Mouse (Mus musculus): ENCODE results near the gene Ninj1.

The Ninj1 gene

DNA sequence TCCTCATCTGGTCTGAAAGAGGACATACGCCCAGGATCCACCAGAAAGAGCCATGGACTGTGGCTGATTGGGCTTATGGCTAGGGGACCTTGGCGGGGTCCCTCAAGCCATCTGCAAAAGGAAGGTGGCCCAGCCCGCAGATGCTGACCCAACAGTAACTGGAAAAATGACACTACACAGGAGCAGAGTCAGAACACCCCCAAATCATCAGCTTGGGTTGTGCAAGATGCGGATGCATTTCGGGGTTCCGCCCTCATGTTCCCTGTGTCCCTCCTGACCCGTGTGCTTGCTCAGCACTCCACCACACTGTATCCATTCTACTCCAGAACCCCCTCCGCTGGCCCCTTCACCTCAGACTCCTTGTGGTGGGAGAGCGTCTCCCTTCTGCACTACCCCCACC, 11.4 kb downstream of the Ninj1 start:
- no peak for DNase-seq

DNA sequence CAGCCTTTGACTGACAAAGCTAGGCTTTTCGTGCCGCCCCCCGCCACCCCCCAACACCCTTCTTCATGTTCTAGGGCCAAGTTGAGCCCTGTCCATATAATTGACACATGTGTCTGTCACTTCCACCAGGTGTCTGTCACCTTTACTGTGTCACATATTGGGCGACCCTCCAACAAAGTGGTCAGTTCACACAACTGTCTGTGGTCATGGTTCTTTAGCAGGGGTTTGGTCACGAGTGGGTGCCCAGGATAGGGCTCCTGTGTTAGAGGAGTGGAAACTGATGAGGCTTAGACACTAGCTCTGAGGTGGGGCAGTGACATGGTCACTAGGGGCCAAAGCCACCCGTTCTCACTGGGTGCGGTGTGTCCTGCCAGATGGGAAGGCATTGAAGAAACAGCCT, 12.6 kb downstream of the Ninj1 start:
- DNase-seq, result no peak

DNA sequence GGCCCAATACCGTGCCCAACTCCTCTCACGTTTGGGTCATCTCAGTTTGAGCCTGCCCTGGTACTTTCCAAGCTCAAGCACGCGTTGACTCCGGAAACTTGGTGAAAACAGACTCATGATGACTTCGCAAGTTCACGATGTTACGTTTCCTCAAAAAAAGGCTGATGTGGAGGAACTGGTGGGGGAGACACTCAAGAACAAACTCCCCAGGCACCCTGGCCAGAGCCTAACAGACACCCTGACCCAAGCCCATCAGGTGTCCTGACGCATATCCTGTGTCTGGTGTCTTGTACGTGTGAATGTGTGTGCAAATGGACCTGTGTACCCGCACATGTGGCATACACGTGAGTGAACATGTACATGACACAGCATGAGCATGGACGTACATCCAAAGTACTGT, 13.4 kb downstream of the Ninj1 start:
- no peak for DNase-seq

DNA sequence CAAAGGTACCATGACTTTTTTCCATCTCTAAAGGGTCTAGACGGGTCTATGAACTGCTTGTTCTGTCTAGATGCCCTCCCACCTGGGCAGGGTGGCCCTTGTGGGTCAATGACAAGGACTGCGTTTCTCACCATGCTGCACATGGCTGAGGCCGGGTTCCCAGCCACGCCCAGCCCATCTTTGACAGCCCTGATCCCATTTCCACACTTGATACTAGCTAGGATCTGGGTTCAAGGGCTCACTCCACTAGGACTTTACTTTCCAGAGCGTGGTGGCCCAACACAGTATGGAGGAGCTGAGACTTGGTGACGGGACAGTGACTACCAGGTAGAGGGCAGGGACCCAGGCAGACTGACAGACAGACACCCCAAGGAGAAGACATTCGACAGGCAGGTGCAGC, 15.3 kb downstream of the Ninj1 start:
- no peak for DNase-seq

DNA sequence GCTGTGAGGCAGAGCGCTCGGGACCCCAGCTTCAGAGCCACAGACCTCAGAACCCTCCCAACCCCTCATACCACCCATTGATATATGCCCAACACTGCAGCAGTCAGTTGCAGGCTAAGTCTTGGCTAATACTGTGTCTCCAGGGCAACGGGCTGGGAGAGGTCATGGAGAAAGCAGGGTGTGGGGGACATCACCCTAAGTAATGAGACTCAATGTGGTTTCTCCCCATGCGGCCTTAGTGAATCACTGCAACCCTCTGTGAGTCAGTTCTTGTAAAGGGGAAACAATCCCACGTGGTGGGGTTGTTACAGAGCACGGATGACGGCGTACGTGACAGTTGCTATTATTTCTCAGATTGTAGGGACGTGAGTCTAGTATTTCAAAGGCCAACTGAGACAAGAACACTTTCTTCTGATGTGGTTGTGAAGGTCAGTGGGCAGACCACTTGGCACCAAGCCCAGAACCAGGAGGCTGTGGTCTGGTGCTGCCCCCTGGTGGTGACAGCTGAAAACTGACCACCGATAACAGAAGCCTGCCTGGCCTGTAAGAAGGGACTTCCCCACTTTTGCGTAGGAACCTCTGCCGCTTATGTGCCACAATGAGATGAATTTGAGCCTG, 18.2 kb downstream of the Ninj1 start:
- DNase-seq, result peak; percentile 85 to 90

DNA sequence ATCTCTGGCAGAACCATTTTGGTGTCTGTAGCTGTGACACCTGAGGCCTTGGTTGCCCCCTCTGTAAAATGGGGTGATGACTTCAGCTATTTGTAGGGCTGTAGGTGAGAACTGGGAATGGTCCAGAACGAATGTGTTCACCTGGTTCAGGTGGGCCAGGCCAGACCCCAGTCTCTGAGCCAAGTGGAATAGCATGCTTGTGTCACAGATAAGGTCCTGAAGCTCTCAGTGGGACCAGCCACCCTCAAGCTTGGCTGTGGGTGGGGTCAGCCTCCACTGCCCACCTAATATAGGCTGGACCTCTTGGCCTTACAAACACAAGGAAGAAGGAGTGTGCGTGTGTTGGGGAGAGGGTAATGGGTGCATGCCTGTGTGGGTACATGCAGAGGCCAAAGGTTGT, 19.1 kb downstream of the Ninj1 start:
- no peak for DNase-seq

DNA sequence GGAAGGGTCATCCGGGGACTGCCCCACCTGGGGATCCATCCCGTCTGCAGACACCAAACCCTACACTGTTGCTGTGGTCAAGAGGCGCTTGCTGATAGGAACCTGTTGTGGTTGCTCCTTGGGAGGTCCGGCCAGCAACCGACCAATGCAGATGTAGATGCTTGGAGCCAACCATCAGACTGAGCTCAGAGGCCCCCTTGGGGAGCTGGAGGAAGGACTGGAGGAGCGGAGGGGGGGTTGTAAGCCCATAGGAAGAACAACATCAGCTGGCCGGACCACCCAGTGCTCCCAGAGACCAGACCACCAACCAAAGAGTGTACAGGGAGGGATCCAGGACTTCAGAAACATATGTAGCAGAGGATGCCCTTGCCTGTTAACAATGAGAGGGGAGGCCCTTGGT, 22.0 kb downstream of the Ninj1 start:
- no peak for DNase-seq

DNA sequence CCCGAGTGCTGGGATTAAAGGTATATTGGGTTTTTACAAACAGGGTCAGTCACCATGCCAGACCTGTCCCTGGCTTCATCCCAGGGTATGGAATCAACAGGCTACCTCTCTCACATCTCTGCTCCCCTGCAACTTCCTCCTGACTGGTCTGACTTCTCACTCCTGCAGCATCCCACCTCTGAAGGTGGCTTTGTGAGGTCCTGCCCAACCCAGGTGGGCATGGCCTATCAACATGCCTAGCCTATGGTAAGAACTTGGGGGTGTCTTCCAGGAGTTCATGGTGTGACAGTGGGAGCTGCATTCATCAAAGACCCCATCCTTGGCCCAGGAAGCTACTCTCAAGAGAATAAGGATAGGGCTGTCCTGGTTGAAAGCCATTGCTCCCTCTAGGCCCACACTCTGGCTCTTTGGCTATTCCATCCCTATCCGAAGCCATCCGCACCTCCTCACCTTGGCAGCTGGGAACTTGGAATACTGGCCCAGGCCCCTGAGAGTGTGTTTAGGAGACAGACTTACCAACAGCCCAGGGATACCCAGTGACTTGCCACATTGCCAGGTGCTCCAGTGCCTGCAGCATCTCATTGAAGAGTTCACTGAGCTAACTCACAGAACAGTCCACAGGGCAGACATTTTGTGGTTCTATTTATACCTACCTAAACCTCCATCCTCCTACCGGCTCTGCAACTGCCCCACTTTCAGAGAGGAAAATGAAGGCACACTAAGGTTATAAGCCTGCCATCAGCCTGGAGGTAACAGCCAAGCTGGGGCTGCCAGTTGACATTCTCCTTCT, 25.6 kb downstream of the Ninj1 start:
- DNase-seq, result no peak

DNA sequence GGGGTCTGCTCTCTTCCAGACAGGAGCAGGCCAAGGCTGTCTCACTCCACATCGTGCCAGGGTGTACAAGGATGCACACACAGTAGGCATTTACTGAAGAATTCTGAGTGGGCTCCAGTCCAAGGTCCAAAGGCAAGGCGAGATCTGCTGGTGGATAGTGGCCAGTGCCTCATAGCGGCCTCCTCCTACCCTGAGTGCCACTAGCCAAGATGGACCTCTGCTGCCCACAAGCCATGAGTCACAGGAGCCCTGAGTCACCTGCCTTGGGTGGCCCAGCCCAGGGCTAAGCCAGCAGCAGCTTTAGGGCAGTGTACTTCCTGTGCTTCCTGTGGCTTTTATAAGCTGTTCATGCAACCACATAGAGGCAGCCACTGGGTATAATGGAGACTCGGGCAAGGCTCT, 26.2 kb downstream of the Ninj1 start:
- DNase-seq, result peak; percentile 59 to 72

DNA sequence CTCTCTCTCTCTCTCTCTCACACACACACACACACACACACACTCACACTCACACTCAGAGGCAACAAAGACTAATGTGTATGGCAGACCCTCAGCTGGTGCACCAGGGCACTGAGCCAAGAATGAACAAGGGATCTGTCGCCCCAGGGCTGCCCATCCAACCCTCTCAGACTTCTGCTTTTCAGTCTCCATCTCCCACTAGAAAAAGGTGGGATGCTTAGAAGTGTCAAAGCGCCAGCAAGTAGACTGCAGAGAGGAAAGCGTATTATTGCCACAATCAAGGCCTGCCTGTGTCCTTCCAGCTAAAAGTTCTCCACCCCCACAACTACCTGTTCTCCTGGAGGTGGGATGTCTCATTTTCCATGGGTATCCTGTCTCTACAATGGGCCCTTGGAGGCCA, 27.2 kb downstream of the Ninj1 start:
- DNase-seq, result no peak

DNA sequence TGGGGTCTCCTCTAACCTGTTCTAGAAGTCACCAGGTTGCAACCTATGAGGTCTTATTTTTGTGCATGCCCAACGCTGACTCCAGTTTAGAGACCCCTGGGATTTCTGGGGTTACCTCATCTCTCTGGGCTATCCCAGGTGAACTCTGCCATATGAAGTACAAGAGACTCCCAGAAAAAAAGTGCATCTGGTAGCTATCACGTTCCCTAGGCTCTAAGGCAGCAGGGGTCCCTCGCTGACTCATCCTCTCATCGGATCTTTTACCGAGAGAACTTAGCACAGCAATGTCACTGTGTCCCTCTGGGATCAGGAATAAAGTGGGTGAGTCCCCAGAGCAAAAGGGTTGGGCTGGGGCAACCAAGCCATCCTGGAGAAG, 27.8 kb downstream of the Ninj1 start:
- DNase-seq, result no peak

DNA sequence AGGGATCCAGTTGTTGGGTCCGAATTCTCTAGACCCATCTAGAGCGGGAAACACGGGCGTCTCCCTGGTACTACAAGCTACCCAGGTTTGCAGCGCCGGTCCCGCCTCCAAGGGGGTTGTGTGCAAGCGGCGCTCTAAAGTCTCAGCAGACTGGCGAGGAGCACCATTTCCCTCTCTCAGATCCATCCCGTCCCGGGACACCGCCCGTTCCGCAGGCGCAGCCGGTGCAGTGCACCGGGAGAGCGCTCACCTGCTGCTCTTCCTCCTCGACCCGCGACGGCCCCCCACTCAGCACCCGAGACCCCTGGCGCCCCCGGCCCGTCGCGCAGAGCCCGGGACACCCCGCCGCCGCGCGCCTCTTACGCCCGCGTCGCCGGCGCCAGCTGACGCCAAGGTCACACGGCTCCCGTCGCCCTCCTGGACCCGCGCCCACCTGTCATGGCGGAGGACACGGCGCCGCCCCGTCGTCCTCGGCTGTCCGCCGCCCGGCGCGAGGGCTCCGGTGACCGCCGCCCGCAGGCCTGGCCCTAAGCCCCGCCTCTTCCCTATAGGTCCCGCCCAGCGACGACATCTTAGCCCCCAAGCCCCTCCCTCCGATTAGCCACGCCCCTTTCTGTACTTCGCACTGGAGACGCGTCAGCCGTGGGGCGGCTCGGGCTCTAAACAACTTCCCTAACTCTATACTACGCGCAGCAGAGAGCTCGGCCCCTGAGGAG, 28.4 kb downstream of the Ninj1 start, which contains the start of gene Card19:
Card19 (minus strand) TSS at position 534 of the 716 bp plus-strand sequence.
- peak; percentile 97 to 98 for DNase-seq

DNA sequence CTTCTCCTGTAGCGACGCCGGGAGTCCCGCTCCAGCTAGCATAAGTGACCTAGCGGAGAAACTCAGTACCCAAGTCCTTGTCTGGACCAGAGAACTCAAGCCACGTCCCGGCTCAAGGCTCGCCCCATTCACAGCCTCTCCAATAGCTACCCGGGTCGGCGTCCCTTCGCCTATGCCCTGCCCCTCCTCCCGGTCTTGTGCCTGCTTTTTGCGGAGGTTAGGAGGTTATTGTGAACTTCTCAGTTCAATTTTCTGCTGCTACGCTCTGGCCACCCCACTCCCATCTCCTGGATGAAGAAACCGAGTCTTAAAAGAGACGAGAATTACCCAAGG, 28.9 kb downstream of the Ninj1 start:
- no peak for DNase-seq

DNA sequence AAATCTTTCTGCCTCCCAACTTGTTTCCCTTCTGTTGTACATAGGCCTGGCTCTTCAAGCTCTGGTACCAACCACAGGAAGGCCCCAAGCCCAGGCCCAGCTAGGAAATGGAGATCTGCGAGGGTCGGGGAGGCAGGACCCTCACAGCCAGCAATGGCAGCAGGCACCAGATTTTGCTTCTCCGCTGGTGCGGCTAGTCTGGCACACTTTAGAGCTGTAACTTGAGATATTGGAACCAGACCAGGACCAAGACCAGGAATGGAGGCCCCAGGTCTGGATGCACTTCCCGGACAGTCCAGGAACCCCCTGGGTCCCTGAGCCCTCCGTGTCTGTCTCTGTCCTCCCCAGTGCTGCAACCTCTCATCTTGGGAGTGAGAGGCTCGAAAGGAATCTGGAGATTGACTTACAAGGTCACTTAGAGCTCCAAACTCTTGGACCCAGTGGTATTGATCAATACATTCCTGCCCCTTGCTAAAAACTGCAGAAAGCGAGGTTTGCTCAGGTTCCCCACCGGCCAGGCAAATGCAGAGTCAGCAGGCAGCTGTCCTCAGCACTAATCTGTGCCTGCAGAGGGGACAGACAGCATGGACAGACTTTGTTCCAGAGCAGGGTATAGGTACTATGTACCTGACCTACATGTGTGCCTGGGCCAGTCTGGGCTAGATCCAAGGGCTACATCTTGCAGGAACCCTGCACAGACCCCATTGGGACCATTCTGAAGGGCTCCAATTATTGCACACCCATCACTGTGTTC, 29.7 kb downstream of the Ninj1 start:
- no peak for DNase-seq

DNA sequence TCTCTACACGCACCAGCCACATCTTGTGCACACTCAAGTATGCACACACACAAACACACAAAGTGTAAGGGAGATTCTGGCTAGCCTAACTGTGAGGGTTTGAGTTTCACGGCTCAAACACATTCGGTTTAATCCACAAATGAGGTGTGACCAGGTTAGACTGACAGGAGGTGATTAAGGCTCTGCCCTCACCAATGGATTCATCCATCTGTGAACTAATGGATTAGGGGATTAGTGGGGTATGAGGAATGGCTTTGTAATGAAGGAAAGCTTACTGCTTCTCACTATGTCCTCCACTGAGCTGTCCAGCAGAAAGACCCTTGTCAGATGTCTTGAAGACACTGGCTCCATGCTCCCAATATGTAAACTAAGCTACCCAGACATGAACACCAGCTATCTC, 31.4 kb downstream of the Ninj1 start:
- DNase-seq, result no peak

DNA sequence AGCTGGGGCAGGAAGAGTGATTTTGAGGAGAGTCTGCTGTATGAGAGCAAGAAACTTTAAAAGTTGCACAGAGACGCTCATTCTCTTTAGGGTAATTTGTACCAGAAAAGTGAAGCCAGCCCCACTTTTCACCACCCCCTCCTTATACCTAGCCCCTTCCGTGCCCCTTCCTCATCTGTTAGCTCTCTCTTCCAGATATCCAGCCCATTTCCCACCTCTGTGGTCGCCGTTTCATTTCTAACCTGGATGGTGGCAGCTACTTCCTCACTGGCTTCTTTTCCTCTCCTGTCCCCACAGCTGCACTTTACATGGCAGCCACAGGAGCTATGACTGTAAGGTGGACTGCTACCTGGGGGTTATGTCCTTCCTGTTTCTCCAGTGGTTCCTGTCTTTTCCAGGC, 32.1 kb downstream of the Ninj1 start:
- DNase-seq, result no peak

DNA sequence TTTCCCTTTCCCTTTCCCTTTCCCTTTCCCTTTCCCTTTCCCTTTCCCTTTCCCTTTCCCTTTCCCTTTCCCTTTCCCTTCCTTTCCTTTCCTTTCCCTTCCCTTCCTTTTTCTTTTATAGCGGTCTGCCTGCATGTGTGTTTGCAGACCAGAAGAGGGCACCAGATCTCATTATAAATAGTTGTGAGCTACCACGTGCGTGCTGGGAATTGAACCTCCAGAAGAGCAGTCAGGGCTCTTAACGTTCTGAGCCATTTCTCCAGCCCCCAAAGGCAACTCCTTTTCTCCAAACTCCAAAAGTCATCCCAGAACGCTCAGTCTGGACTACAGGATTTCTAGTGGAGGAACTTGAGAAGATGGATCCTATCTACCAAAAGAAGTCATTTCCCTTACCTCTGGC, 33.6 kb downstream of the Ninj1 start:
- no peak for DNase-seq

DNA sequence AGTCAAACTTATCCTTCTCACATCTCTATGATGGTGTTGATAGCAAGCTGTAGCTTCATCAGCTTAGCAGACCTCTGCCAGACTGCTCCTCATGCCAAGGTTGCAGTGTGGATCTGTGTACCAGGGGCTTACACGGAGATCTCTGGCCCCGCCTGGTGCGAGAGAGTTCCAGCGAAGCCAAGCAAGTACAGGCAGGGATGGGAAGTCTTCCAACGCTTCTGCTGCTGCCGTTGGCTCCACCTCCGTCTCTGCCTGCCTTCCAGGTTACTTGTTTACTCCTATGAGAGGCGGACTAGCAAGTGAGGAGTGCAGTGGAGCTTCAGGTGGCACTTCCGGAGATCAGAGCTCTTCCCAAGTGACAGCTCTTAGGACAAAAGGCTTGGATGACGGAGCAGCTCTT, 37.0 kb downstream of the Ninj1 start:
- DNase-seq, result no peak

DNA sequence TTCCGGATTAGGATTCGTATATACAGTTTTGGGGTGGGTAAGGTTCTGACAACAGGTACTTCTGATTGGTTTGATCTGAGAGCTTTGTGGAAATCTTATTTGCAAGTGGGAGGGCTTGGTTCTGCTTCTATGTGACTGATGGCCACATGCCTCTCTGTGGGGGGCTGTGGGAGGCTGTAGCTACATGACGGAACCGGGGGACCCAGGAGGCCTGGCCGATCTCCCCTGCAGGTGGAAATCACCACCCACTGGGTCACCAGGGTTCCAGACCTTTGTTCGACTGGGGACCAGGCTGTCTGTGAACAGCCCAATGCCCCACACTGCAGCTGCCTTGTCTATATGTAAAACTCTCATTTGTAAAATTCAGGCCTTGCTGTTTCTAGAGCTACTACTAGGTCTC, 37.4 kb downstream of the Ninj1 start:
- DNase-seq, result no peak

DNA sequence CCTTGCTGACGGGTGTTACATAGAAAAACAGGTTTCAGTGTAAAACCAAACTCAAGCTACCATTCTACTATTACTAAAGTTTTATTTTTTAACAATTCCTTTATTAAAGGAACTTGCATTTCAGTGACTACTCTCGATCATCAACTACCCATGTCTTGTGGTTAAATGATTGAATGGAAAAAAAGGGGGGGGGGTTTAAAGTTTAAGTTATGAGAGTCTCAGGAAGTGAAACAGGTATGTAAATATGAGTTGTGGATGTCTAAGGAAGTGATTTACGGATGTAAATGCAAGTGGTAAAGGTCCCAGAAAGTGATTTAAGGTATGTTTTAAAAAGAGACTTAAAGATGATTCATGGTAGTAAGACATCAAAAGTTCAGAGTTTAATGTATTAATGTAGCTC, 37.9 kb downstream of the Ninj1 start:
- DNase-seq, result no peak

DNA sequence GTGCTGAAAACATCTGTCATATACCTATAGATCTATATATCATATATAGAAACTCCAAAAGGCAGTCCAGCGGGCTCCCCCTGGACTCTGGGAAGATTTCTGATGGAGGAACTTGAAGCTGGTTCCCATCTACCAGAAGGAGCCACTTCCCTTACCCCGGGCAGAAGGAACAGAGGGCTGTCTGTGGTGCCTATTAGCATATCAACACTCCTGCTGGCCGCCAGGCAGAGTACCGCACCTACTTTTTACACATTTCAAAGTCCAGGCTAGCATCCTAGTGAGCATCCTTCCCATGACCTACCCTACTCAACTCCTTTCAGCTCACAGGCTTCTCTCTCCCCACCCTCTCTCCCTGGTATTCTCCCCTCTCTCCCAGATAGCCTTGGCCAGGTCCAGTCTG, 38.3 kb downstream of the Ninj1 start:
- no peak for DNase-seq

DNA sequence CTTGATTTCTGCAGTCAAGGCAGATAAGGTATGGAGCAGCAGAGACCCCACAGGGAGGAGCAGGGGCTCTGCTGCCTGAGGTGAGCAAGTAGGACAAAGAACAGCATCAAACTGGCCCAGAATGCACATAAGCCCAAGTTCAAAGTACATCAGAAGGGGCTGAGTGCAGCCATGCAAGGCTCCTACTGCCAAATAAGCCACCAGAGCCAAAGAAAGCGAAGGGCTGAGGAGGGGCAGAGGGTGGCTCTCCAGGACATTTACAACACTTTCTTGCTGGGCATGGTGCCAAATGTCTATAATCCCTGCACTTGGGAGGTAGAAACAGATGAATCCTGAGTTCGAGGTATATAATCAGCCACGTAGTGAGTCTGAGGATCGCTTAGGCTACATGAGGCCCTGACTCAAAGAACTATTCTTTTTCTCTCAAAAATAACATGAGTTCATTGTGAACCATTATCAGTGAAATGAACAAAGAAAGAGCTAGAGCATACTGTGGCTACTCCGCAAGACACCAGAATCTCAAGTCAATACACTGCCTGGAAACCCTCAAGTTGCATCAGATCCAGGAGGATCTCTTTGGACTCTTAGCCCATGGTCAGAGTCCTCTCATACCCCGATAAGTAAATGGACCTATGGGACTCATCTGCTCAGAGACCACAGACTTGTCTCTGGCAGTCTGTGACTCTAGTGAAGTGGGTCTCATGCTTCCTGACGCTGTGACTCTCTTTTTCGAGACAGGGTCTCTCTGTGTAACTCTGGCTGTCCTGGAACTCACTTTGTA, 46.7 kb downstream of the Ninj1 start:
- DNase-seq, result no peak

DNA sequence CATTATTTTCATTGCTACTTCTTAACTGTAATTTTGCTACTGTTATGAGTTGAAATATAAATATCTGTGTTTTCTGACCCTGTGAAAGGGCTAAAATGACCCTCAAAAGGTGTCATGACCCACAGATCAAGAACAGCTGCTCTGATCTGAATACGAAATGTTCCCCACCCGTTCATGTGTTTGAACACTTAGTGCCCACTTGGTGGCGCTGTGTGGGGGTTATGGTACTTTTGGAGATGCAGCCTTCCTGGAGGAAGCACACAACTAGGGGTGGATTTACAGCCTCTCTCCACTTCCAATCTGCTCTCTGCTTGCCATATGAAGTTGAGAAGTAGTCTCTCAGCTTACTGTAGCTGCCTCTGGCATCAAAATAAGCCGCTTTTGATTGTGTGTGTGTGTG, 47.4 kb downstream of the Ninj1 start:
- no peak for DNase-seq
